Mouse (Mus musculus): Measurements from ENCODE around the gene Grk1. TPM values are rescaled to one million over a fixed set of nuclear protein-coding genes. Genes with fewer than 3 reads are reported as not detected.

The Grk1 gene
- polyA plus RNA-seq, 1 experiment from 2014 or later, result not detected

- no peak within 1 kb of the TSS for H3K4me3 ChIP-seq (ENCODE audit: low read depth, low read length)
- H3K27me3 ChIP-seq (ENCODE audit: control insufficient read depth, insufficient read depth, low read depth, low read length), result peaks cover 16% of the 10 kb centered on the region
- H3K4me2 ChIP-seq (ENCODE audit: low read depth, low read length), result no peak within 1 kb of the TSS
- ATAC-seq (ENCODE audit: low read depth), result no peak
- H3K27ac ChIP-seq (ENCODE audit: low read length), result no peak within 1 kb of the TSS
- H3K4me1 ChIP-seq (ENCODE audit: control insufficient read depth, low read depth, low read length), result no peaks in the 10 kb centered on the region
- WGBS (ENCODE audit: insufficient replicate concordance), result 25% methylated on average over 10 of the region's 10 CpGs
- H3K9ac ChIP-seq (ENCODE audit: low read depth, low read length), result no peak within 1 kb of the TSS
- no peaks in the 10 kb centered on the region for H3K9me3 ChIP-seq (replicated peaks; ENCODE audit: control insufficient read depth, low read length)
- no peaks in the 10 kb centered on the region for H3K36me3 ChIP-seq (ENCODE audit: control insufficient read depth, insufficient read depth)
Measured at GRCm38 (mm10) chr8:13434889-13435288, 30.0 kb downstream of the Grk1 start, which contains the start of gene Tmem255b. Gene Tmem255b, plus strand, starts transcription at chr8:13435189.

- H3K9ac ChIP-seq (ENCODE audit: low read depth, low read length), result no peak overlapping the region
- no peak overlapping the region for H3K27ac ChIP-seq (ENCODE audit: low read length)
- no peaks in the 10 kb centered on the region for H3K36me3 ChIP-seq (ENCODE audit: control insufficient read depth, insufficient read depth)
- no peak overlapping the region for H3K4me3 ChIP-seq (ENCODE audit: low read depth, low read length)
- H3K4me2 ChIP-seq (ENCODE audit: low read depth, low read length), result no peak overlapping the region
- 4% methylated on average over 8 of the region's 8 CpGs for WGBS (ENCODE audit: insufficient replicate concordance)
- no peaks in the 10 kb centered on the region for H3K4me1 ChIP-seq (ENCODE audit: control insufficient read depth, low read depth, low read length)
- H3K27me3 ChIP-seq (ENCODE audit: control insufficient read depth, insufficient read depth, low read depth, low read length), result peaks cover 16% of the 10 kb centered on the region
- ATAC-seq (ENCODE audit: low read depth), result no peak
- H3K9me3 ChIP-seq (replicated peaks; ENCODE audit: control insufficient read depth, low read length), result no peaks in the 10 kb centered on the region
Measured at GRCm38 (mm10) chr8:13436052-13436451, 31.2 kb downstream of the Grk1 start.

GRCm38 (mm10) chr8:13437531-13437930 lies 32.6 kb downstream of the Grk1 start:
- Histone ChIP-seq H3K36me3 (ENCODE audit: control insufficient read depth, insufficient read depth) (no peaks in the 10 kb centered on the region), H3K27ac (ENCODE audit: low read length) (no peak overlapping the region), H3K27me3 (ENCODE audit: control insufficient read depth, insufficient read depth, low read depth, low read length) (peaks cover 16% of the 10 kb centered on the region), H3K4me3 (ENCODE audit: low read depth, low read length) (no peak overlapping the region), H3K9me3 (replicated peaks; ENCODE audit: control insufficient read depth, low read length) (no peaks in the 10 kb centered on the region), H3K4me1 (ENCODE audit: control insufficient read depth, low read depth, low read length) (no peaks in the 10 kb centered on the region), H3K4me2 (ENCODE audit: low read depth, low read length) (no peak overlapping the region), H3K9ac (ENCODE audit: low read depth, low read length) (no peak overlapping the region)
- 31% methylated on average over 2 of the region's 2 CpGs for WGBS (ENCODE audit: insufficient replicate concordance)
- ATAC-seq (ENCODE audit: low read depth), result no peak

GRCm38 (mm10) chr8:13442152-13442551 lies 37.3 kb downstream of the Grk1 start:
- H3K4me1 ChIP-seq (ENCODE audit: control insufficient read depth, low read depth, low read length), result no peaks in the 10 kb centered on the region
- 66% methylated on average over 2 of the region's 2 CpGs for WGBS (ENCODE audit: insufficient replicate concordance)

GRCm38 (mm10) chr8:13446456-13446855 lies 41.6 kb downstream of the Grk1 start:
- WGBS (ENCODE audit: insufficient replicate concordance), result 79% methylated on average over 6 of the region's 6 CpGs
- H3K9me3 ChIP-seq (replicated peaks; ENCODE audit: control insufficient read depth, low read length), result no peaks in the 10 kb centered on the region

More at GRCm38 (mm10) chr8:13442152-13442551, 37.3 kb downstream of the Grk1 start:
- Histone ChIP-seq H3K27ac (ENCODE audit: low read length) (no peak overlapping the region), H3K9me3 (replicated peaks; ENCODE audit: control insufficient read depth, low read length) (no peaks in the 10 kb centered on the region), H3K4me3 (ENCODE audit: low read depth, low read length) (no peak overlapping the region), H3K9ac (ENCODE audit: low read depth, low read length) (no peak overlapping the region), H3K27me3 (ENCODE audit: control insufficient read depth, insufficient read depth, low read depth, low read length) (no peaks in the 10 kb centered on the region), H3K36me3 (ENCODE audit: control insufficient read depth, insufficient read depth) (no peaks in the 10 kb centered on the region), H3K4me2 (ENCODE audit: low read depth, low read length) (no peak overlapping the region)
- ATAC-seq (ENCODE audit: low read depth), result no peak

GRCm38 (mm10) chr8:13448145-13448544 lies 43.3 kb downstream of the Grk1 start:
- 40% methylated on average over 4 of the region's 4 CpGs for WGBS (ENCODE audit: insufficient replicate concordance)
- Histone ChIP-seq H3K9me3 (replicated peaks; ENCODE audit: control insufficient read depth, low read length) (no peaks in the 10 kb centered on the region), H3K4me3 (ENCODE audit: low read depth, low read length) (no peak overlapping the region)

More at GRCm38 (mm10) chr8:13446456-13446855, 41.6 kb downstream of the Grk1 start:
- H3K36me3 ChIP-seq (ENCODE audit: control insufficient read depth, insufficient read depth), result no peaks in the 10 kb centered on the region
- H3K27ac ChIP-seq (ENCODE audit: low read length), result no peak overlapping the region
- H3K9ac ChIP-seq (ENCODE audit: low read depth, low read length), result no peak overlapping the region
- H3K27me3 ChIP-seq (ENCODE audit: control insufficient read depth, insufficient read depth, low read depth, low read length), result no peaks in the 10 kb centered on the region
- ATAC-seq (ENCODE audit: low read depth), result no peak
- no peak overlapping the region for H3K4me2 ChIP-seq (ENCODE audit: low read depth, low read length)
- no peak overlapping the region for H3K4me3 ChIP-seq (ENCODE audit: low read depth, low read length)
- no peaks in the 10 kb centered on the region for H3K4me1 ChIP-seq (ENCODE audit: control insufficient read depth, low read depth, low read length)

GRCm38 (mm10) chr8:13451747-13452277 lies 46.9 kb downstream of the Grk1 start:
- H3K9ac ChIP-seq (ENCODE audit: low read depth, low read length), result no peak overlapping the region
- no peaks in the 10 kb centered on the region for H3K9me3 ChIP-seq (replicated peaks; ENCODE audit: control insufficient read depth, low read length)
- H3K4me3 ChIP-seq (ENCODE audit: low read depth, low read length), result no peak overlapping the region
- H3K27ac ChIP-seq (ENCODE audit: low read length), result no peak overlapping the region
- H3K27me3 ChIP-seq (ENCODE audit: control insufficient read depth, insufficient read depth, low read depth, low read length), result no peaks in the 10 kb centered on the region
- WGBS (ENCODE audit: insufficient replicate concordance), result 50% methylated on average over 6 of the region's 6 CpGs
- H3K4me1 ChIP-seq (ENCODE audit: control insufficient read depth, low read depth, low read length), result no peaks in the 10 kb centered on the region
- no peak for ATAC-seq (ENCODE audit: low read depth)
- no peaks in the 10 kb centered on the region for H3K36me3 ChIP-seq (ENCODE audit: control insufficient read depth, insufficient read depth)
- H3K4me2 ChIP-seq (ENCODE audit: low read depth, low read length), result no peak overlapping the region

More at GRCm38 (mm10) chr8:13448145-13448544, 43.3 kb downstream of the Grk1 start:
- no peaks in the 10 kb centered on the region for H3K36me3 ChIP-seq (ENCODE audit: control insufficient read depth, insufficient read depth)
- no peak overlapping the region for H3K27ac ChIP-seq (ENCODE audit: low read length)
- ATAC-seq (ENCODE audit: low read depth), result no peak
- H3K4me2 ChIP-seq (ENCODE audit: low read depth, low read length), result no peak overlapping the region
- H3K4me1 ChIP-seq (ENCODE audit: control insufficient read depth, low read depth, low read length), result no peaks in the 10 kb centered on the region
- no peak overlapping the region for H3K9ac ChIP-seq (ENCODE audit: low read depth, low read length)
- H3K27me3 ChIP-seq (ENCODE audit: control insufficient read depth, insufficient read depth, low read depth, low read length), result no peaks in the 10 kb centered on the region

- ATAC-seq (ENCODE audit: low read depth), result no peak
- no peak overlapping the region for H3K27ac ChIP-seq (ENCODE audit: low read length)
- 49% methylated on average over 8 of the region's 8 CpGs for WGBS (ENCODE audit: insufficient replicate concordance)
- H3K4me1 ChIP-seq (ENCODE audit: control insufficient read depth, low read depth, low read length), result no peaks in the 10 kb centered on the region
- no peak overlapping the region for H3K9ac ChIP-seq (ENCODE audit: low read depth, low read length)
- no peak overlapping the region for H3K4me3 ChIP-seq (ENCODE audit: low read depth, low read length)
- no peaks in the 10 kb centered on the region for H3K9me3 ChIP-seq (replicated peaks; ENCODE audit: control insufficient read depth, low read length)
- H3K27me3 ChIP-seq (ENCODE audit: control insufficient read depth, insufficient read depth, low read depth, low read length), result no peaks in the 10 kb centered on the region
- no peaks in the 10 kb centered on the region for H3K36me3 ChIP-seq (ENCODE audit: control insufficient read depth, insufficient read depth)
- no peak overlapping the region for H3K4me2 ChIP-seq (ENCODE audit: low read depth, low read length)
Measured at GRCm38 (mm10) chr8:13454341-13455113, 49.6 kb downstream of the Grk1 start.

GRCm38 (mm10) chr8:13455295-13455694 lies 50.4 kb downstream of the Grk1 start:
- Histone ChIP-seq H3K27ac (ENCODE audit: low read length) (no peak overlapping the region), H3K36me3 (ENCODE audit: control insufficient read depth, insufficient read depth) (no peaks in the 10 kb centered on the region), H3K4me3 (ENCODE audit: low read depth, low read length) (no peak overlapping the region), H3K4me1 (ENCODE audit: control insufficient read depth, low read depth, low read length) (no peaks in the 10 kb centered on the region), H3K9ac (ENCODE audit: low read depth, low read length) (no peak overlapping the region), H3K27me3 (ENCODE audit: control insufficient read depth, insufficient read depth, low read depth, low read length) (no peaks in the 10 kb centered on the region), H3K9me3 (replicated peaks; ENCODE audit: control insufficient read depth, low read length) (no peaks in the 10 kb centered on the region), H3K4me2 (ENCODE audit: low read depth, low read length) (no peak overlapping the region)
- WGBS (ENCODE audit: insufficient replicate concordance), result 25% methylated on average over 2 of the region's 2 CpGs
- no peak for ATAC-seq (ENCODE audit: low read depth)
